Mouse (Mus musculus) lung, embryonic 16.5 days (tissue): Measurements from ENCODE around the gene Crtac1. TPM values are rescaled to one million over a fixed set of nuclear protein-coding genes. Genes with fewer than 3 reads are reported as not detected.

Experiments
- ATAC-seq: fragments of 200-750 bp; cut with Nextera tagmentation; 2 replicates; pipeline ENCODE4 v1.8.0; 2017; ENCODE audit warnings: low read depth, mild to moderate bottlenecking, moderate library complexity
- H3K27ac ChIP-seq: fragments of 300-500 bp; sonication (generic); 2 replicates; pipeline ENCODE4 v1.5.1; 2014; ENCODE audit warnings: mild to moderate bottlenecking, control low read depth, low read length
- H3K27me3 ChIP-seq: fragments of 300-500 bp; sonication (generic); 2 replicates; pipeline ENCODE4 v1.6.1; 2014; ENCODE audit warnings: low read depth, low read length, mixed read lengths; ENCODE audit not compliant: control insufficient read depth, insufficient read depth
- H3K36me3 ChIP-seq: fragments of 300-500 bp; sonication (generic); 2 replicates; pipeline ENCODE4 v1.6.1; 2014; ENCODE audit warnings: low read length; ENCODE audit not compliant: control insufficient read depth, insufficient read depth
- H3K4me1 ChIP-seq: fragments of 300-500 bp; sonication (generic); replicated peaks from 2 replicates; pipeline ENCODE4 v1.6.1; 2014; ENCODE audit warnings: low read length, mixed read lengths; ENCODE audit not compliant: control insufficient read depth, insufficient read depth
- H3K4me2 ChIP-seq: fragments of 300-500 bp; sonication (generic); 2 replicates; pipeline ENCODE4 v1.6.1; 2014; ENCODE audit warnings: low read depth, low read length, control low read depth
- H3K4me3 ChIP-seq: fragments of 300-500 bp; sonication (generic); 2 replicates; pipeline ENCODE4 v1.5.1; 2014; ENCODE audit warnings: mild to moderate bottlenecking, low read length, control low read depth
- H3K9ac ChIP-seq: fragments of 300-500 bp; sonication (generic); 2 replicates; pipeline ENCODE4 v1.6.1; 2014; ENCODE audit warnings: low read length, control low read depth
- H3K9me3 ChIP-seq: fragments of 300-500 bp; sonication (generic); 2 replicates; pipeline ENCODE4 v1.6.1; 2016; ENCODE audit warnings: low read length; ENCODE audit not compliant: control insufficient read depth
- WGBS: fragments of 180-500 bp; shearing (Covaris S2); extraction: QIAGEN DNeasy Blood & Tissue Kit; methylation state at CpG from one replicate; pipeline ENCODE4 v1.1.7; 2014; 5-methylcytosine and 5-hydroxymethylcytosine counted together
- polyA plus RNA-seq: library from polyadenylated mRNA; unstranded; fragments of >200 nt; fragmentation: Nextera tagmentation; extraction: Ambion mirVana; gene quantifications from 2 replicates; pipeline ENCODE4 v1.2.1, GENCODE M21; 2015

Gene Crtac1
- polyA plus RNA-seq, 1 experiment from 2014 or later, result 1.0 TPM

GRCm38 (mm10) chr19:42454006-42454405, 22.4 kb upstream of the Crtac1 start:
- no peak for ATAC-seq
- Histone ChIP-seq H3K9me3 (no peaks in the 10 kb centered on the region), H3K9ac (no peak overlapping the region), H3K4me2 (no peak overlapping the region), H3K36me3 (no peaks in the 10 kb centered on the region), H3K27ac (no peak overlapping the region), H3K4me3 (no peak overlapping the region), H3K27me3 (no peaks in the 10 kb centered on the region), H3K4me1 (no peaks in the 10 kb centered on the region)
- 72% methylated on average over 9 of the region's 9 CpGs for WGBS

GRCm38 (mm10) chr19:42452539-42452938, 21.0 kb upstream of the Crtac1 start:
- no peaks in the 10 kb centered on the region for H3K27me3 ChIP-seq
- ATAC-seq, result no peak
- H3K27ac ChIP-seq, result no peak overlapping the region
- no peaks in the 10 kb centered on the region for H3K9me3 ChIP-seq
- no peak overlapping the region for H3K4me3 ChIP-seq
- 75% methylated on average over 7 of the region's 7 CpGs for WGBS
- H3K9ac ChIP-seq, result no peak overlapping the region
- no peak overlapping the region for H3K4me2 ChIP-seq
- no peaks in the 10 kb centered on the region for H3K36me3 ChIP-seq
- H3K4me1 ChIP-seq, result no peaks in the 10 kb centered on the region

- no peaks in the 10 kb centered on the region for H3K27me3 ChIP-seq
- 87% methylated on average over 10 of the region's 10 CpGs for WGBS
- no peaks in the 10 kb centered on the region for H3K36me3 ChIP-seq
- no peaks in the 10 kb centered on the region for H3K9me3 ChIP-seq
- no peak overlapping the region for H3K4me2 ChIP-seq
- no peaks in the 10 kb centered on the region for H3K4me1 ChIP-seq
- H3K9ac ChIP-seq, result no peak overlapping the region
- no peak overlapping the region for H3K4me3 ChIP-seq
- ATAC-seq, result no peak
- no peak overlapping the region for H3K27ac ChIP-seq
Measured at GRCm38 (mm10) chr19:42448539-42448938, 17.0 kb upstream of the Crtac1 start.

GRCm38 (mm10) chr19:42443887-42444409, 12.4 kb upstream of the Crtac1 start:
- no peak overlapping the region for H3K9ac ChIP-seq
- H3K4me1 ChIP-seq, result no peaks in the 10 kb centered on the region
- H3K4me2 ChIP-seq, result no peak overlapping the region
- WGBS, result 7% methylated on average over 3 of the region's 3 CpGs
- H3K36me3 ChIP-seq, result no peaks in the 10 kb centered on the region
- H3K4me3 ChIP-seq, result no peak overlapping the region
- no peaks in the 10 kb centered on the region for H3K27me3 ChIP-seq
- no peak for ATAC-seq
- no peak overlapping the region for H3K27ac ChIP-seq
- no peaks in the 10 kb centered on the region for H3K9me3 ChIP-seq

GRCm38 (mm10) chr19:42443266-42443665, 11.7 kb upstream of the Crtac1 start:
- Histone ChIP-seq H3K27me3 (no peaks in the 10 kb centered on the region), H3K4me1 (no peaks in the 10 kb centered on the region), H3K27ac (no peak overlapping the region), H3K4me2 (no peak overlapping the region), H3K9me3 (no peaks in the 10 kb centered on the region), H3K4me3 (no peak overlapping the region), H3K9ac (no peak overlapping the region), H3K36me3 (no peaks in the 10 kb centered on the region)
- ATAC-seq, result no peak
- WGBS, result 76% methylated on average over 4 of the region's 4 CpGs

GRCm38 (mm10) chr19:42442246-42443197, 10.9 kb upstream of the Crtac1 start:
- Histone ChIP-seq H3K36me3 (no peaks in the 10 kb centered on the region), H3K9ac (no peak overlapping the region), H3K4me3 (no peak overlapping the region), H3K4me2 (no peak overlapping the region), H3K27ac (no peak overlapping the region), H3K9me3 (no peaks in the 10 kb centered on the region), H3K27me3 (no peaks in the 10 kb centered on the region), H3K4me1 (no peaks in the 10 kb centered on the region)
- ATAC-seq, result no peak
- WGBS, result 43% methylated on average over 8 of the region's 8 CpGs

DNA sequence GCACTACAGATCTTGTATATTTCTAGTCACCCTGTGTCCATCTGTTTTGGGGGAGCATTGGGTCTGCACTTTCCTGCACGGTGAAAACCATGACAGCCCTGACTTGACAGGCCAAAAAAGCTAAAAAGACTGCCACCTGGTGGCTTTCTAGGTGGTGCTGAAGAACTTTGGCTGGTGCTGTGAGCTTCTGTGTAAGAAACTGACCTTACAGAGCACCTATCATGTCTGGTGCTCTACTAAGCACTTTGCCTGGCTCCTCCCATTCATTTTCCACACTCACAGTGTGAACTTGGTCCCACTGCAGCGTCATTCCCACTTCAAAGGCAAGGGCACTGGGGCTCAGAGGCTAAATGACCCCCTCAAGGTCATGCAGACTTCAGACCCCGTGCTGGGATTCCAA, 8.5 kb upstream of the Crtac1 start:
- 27% methylated on average over 3 of the region's 3 CpGs for WGBS
- no peaks in the 10 kb centered on the region for H3K36me3 ChIP-seq
- H3K4me3 ChIP-seq, result no peak overlapping the region
- H3K27me3 ChIP-seq, result peaks cover under 1% of the 10 kb centered on the region; the same call in 1 of the 2 replicates
- no peak for ATAC-seq
- H3K27ac ChIP-seq, result no peak overlapping the region
- no peaks in the 10 kb centered on the region for H3K9me3 ChIP-seq
- no peak overlapping the region for H3K4me2 ChIP-seq
- no peaks in the 10 kb centered on the region for H3K4me1 ChIP-seq
- no peak overlapping the region for H3K9ac ChIP-seq

- Histone ChIP-seq H3K4me1 (no peaks in the 10 kb centered on the region), H3K36me3 (no peaks in the 10 kb centered on the region), H3K9ac (no peak overlapping the region), H3K4me2 (no peak overlapping the region), H3K27ac (no peak overlapping the region), H3K4me3 (no peak overlapping the region), H3K27me3 (peaks cover 7% of the 10 kb centered on the region; the same call in 1 of the 2 replicates), H3K9me3 (no peaks in the 10 kb centered on the region)
- no peak for ATAC-seq
- WGBS, result 69% methylated on average over 9 of the region's 9 CpGs
Measured at GRCm38 (mm10) chr19:42439353-42439752, 7.8 kb upstream of the Crtac1 start.

DNA sequence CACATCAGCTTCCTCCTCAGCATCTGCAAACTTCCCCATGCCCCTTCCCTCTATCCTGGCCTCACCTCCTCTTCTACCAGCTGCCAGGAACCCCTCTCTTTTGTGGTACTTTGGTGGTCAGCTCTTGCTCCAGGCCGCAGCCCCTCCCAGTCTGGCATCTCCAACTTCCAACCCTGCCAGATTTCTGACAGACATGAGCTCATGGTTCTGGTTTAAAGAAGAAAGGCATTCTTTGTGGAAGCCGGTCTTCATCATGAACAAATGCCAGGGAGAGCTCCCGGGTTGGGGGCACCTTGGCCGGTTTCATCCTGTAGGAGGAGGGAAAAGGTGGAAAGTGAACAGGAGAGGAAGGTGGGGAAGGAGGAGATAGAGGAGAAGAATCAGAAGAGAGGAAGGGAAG, 4.0 kb upstream of the Crtac1 start:
- no peak overlapping the region for H3K27ac ChIP-seq
- no peak for ATAC-seq
- H3K27me3 ChIP-seq, result peaks cover 44% of the 10 kb centered on the region

More for the DNA sequence above, 4.0 kb upstream of the Crtac1 start:
- no peak overlapping the region for H3K4me2 ChIP-seq
- no peaks in the 10 kb centered on the region for H3K9me3 ChIP-seq
- H3K9ac ChIP-seq, result no peak overlapping the region
- H3K4me3 ChIP-seq, result no peak overlapping the region
- H3K36me3 ChIP-seq, result no peaks in the 10 kb centered on the region
- WGBS, result 62% methylated on average over 4 of the region's 4 CpGs
- H3K4me1 ChIP-seq, result peaks cover 7% of the 10 kb centered on the region
